Mouse (Mus musculus) MEL (cell line): Measurements from ENCODE around the gene Ehd3. TPM values are rescaled to one million over a fixed set of nuclear protein-coding genes. Genes with fewer than 3 reads are reported as not detected.

Experiments
- DNase-seq: peaks from one replicate; pipeline ENCODE4 v3.0.0; 2011; ENCODE audit warnings: low read depth, low spot score
- H3K27ac ChIP-seq: 2 replicates; pipeline ENCODE4 v1.5.1; 2012; ENCODE audit warnings: low read depth, mild to moderate bottlenecking, control low read depth, low read length, moderate library complexity; ENCODE audit not compliant: control insufficient read depth
- H3K27me3 ChIP-seq, 2 experiments: fragments of 150-350 bp in 1 of 2; sonication (generic) in 1 of 2; 2 replicates each; pipeline ENCODE4 v1.6.1; 2012; ENCODE audit warnings: low read length in 2 of 2, mild to moderate bottlenecking in 2 of 2, improper control_type of control experiment in 1 of 2, moderate library complexity in 1 of 2; ENCODE audit not compliant: insufficient read depth in 2 of 2, control insufficient read depth in 1 of 2
- H3K36me3 ChIP-seq, 2 experiments: 2 replicates each; pipeline ENCODE4 v1.6.1; 2012 to 2014; ENCODE audit warnings: low read length in 2 of 2, improper control_type of control experiment in 1 of 2, inconsistent platforms in 1 of 2, mild to moderate bottlenecking in 1 of 2; ENCODE audit not compliant: insufficient read depth in 2 of 2, control insufficient read depth in 1 of 2
- H3K4me1 ChIP-seq, 2 experiments: fragments of 150-350 bp in 1 of 2; sonication (generic) in 1 of 2; 2 replicates each; pipeline ENCODE4 v1.6.1; 2012; ENCODE audit warnings: low read length in 2 of 2, improper control_type of control experiment in 1 of 2, mild to moderate bottlenecking in 1 of 2; ENCODE audit not compliant: insufficient read depth in 2 of 2, control insufficient read depth in 1 of 2
- H3K4me3 ChIP-seq, 2 experiments: fragments of 150-350 bp in 1 of 2; sonication (generic) in 1 of 2; 2 replicates each; pipeline ENCODE4 v1.5.1; 2012; ENCODE audit warnings: low read depth in 2 of 2, low read length in 2 of 2, mild to moderate bottlenecking in 2 of 2, moderate library complexity in 2 of 2, control low read depth in 1 of 2, improper control_type of control experiment in 1 of 2; ENCODE audit not compliant: control insufficient read depth in 1 of 2, insufficient read depth in 1 of 2
- H3K79me2 ChIP-seq: 2 replicates; pipeline ENCODE4 v1.6.1; 2012; ENCODE audit warnings: mild to moderate bottlenecking, low read length, moderate library complexity; ENCODE audit not compliant: control insufficient read depth, poor library complexity, insufficient read depth
- H3K9ac ChIP-seq: 2 replicates; pipeline ENCODE4 v1.6.1; 2012; ENCODE audit warnings: low read depth, mild to moderate bottlenecking, control low read depth, low read length, moderate library complexity; ENCODE audit not compliant: control insufficient read depth, poor library complexity, severe bottlenecking
- H3K9me3 ChIP-seq: fragments of 150-350 bp; sonication (generic); replicated peaks from 2 replicates; pipeline ENCODE4 v1.6.1; 2012; ENCODE audit warnings: mild to moderate bottlenecking, low read length, improper control_type of control experiment, moderate library complexity; ENCODE audit not compliant: insufficient read depth
- BHLHE40 ChIP-seq: IDR thresholded peaks from 2 replicates; pipeline ENCODE4 v1.6.1; 2012; ENCODE audit warnings: low read depth, mild to moderate bottlenecking, inconsistent platforms, low read length, improper control_type of control experiment, borderline replicate concordance
- CHD1 ChIP-seq: IDR thresholded peaks from 2 replicates; pipeline ENCODE4 v1.6.1; 2012; ENCODE audit warnings: low read depth, mild to moderate bottlenecking, inconsistent platforms, low read length, improper control_type of control experiment
- CHD2 ChIP-seq: IDR thresholded peaks from 2 replicates; pipeline ENCODE4 v1.6.1; 2011; ENCODE audit warnings: low read length, improper control_type of control experiment
- CTCF ChIP-seq, 3 experiments: IDR thresholded peaks in 2 of 3; conservative IDR thresholded peaks in 1 of 3; 2 replicates each; pipeline ENCODE4 v1.5.1; 2011 to 2012; ENCODE audit warnings: low read length in 3 of 3, low read depth in 2 of 3, mild to moderate bottlenecking in 2 of 3, improper control_type of control experiment in 1 of 3, inconsistent platforms in 1 of 3, mixed read lengths in 1 of 3, moderate library complexity in 1 of 3; ENCODE audit not compliant: control insufficient read depth in 1 of 3, insufficient read depth in 1 of 3, poor library complexity in 1 of 3, severe bottlenecking in 1 of 3
- E2F4 ChIP-seq: IDR thresholded peaks from 2 replicates; pipeline ENCODE4 v1.6.1; 2011; ENCODE audit warnings: low read depth, low read length, improper control_type of control experiment, borderline replicate concordance
- EP300 ChIP-seq, 2 experiments: IDR thresholded peaks; 2 replicates each; pipeline ENCODE4 v1.6.1; 2011; ENCODE audit warnings: improper control_type of control experiment in 2 of 2, low read length in 2 of 2, low read depth in 1 of 2, mild to moderate bottlenecking in 1 of 2
- ETS1 ChIP-seq: IDR thresholded peaks from 2 replicates; pipeline ENCODE4 v1.6.1; 2012; ENCODE audit warnings: low read depth, mild to moderate bottlenecking, inconsistent platforms, low read length, improper control_type of control experiment, moderate library complexity
- GATA1 ChIP-seq: IDR thresholded peaks from 2 replicates; pipeline ENCODE4 v1.6.1; 2011; ENCODE audit warnings: low read depth, low read length, improper control_type of control experiment
- HCFC1 ChIP-seq: IDR thresholded peaks from 2 replicates; pipeline ENCODE4 v1.6.1; 2012; ENCODE audit warnings: low read depth, mild to moderate bottlenecking, inconsistent platforms, low read length, improper control_type of control experiment, moderate library complexity
- JUND ChIP-seq: IDR thresholded peaks from 2 replicates; pipeline ENCODE4 v1.6.1; 2011; ENCODE audit warnings: low read depth, mild to moderate bottlenecking, improper control_type of control experiment, low read length
- KAT2A ChIP-seq: conservative IDR thresholded peaks from 2 replicates; pipeline ENCODE4 v1.6.1; 2012; ENCODE audit warnings: low read depth, low read length, improper control_type of control experiment, inconsistent platforms
- MAFK ChIP-seq: IDR thresholded peaks from 2 replicates; pipeline ENCODE4 v1.6.1; 2011; ENCODE audit warnings: low read depth, mild to moderate bottlenecking, low read length, improper control_type of control experiment, borderline replicate concordance
- MAX ChIP-seq: IDR thresholded peaks from 2 replicates; pipeline ENCODE4 v1.6.1; 2011; ENCODE audit warnings: low read length, improper control_type of control experiment
- MAZ ChIP-seq: IDR thresholded peaks from 2 replicates; pipeline ENCODE4 v1.6.1; 2012; ENCODE audit warnings: low read depth, mild to moderate bottlenecking, inconsistent platforms, low read length, improper control_type of control experiment
- MEF2A ChIP-seq: IDR thresholded peaks from 2 replicates; pipeline ENCODE4 v1.6.1; 2014; ENCODE audit warnings: low read depth, mild to moderate bottlenecking, inconsistent platforms, low read length, improper control_type of control experiment; ENCODE audit not compliant: poor library complexity, insufficient replicate concordance, severe bottlenecking; ENCODE audit errors: extremely low read depth
- MXI1 ChIP-seq: IDR thresholded peaks from 2 replicates; pipeline ENCODE4 v1.6.1; 2011; ENCODE audit warnings: mild to moderate bottlenecking, low read depth, low read length, improper control_type of control experiment
- MYB ChIP-seq: IDR thresholded peaks from 2 replicates; pipeline ENCODE4 v1.6.1; 2011; ENCODE audit warnings: mild to moderate bottlenecking, low read depth, low read length, improper control_type of control experiment
- MYC ChIP-seq: IDR thresholded peaks from 2 replicates; pipeline ENCODE4 v1.6.1; 2011; ENCODE audit warnings: low read depth, mild to moderate bottlenecking, low read length, improper control_type of control experiment, moderate library complexity
- NELFE ChIP-seq: IDR thresholded peaks from 2 replicates; pipeline ENCODE4 v1.6.1; 2011; ENCODE audit warnings: low read depth, low read length, improper control_type of control experiment
- NRF1 ChIP-seq: IDR thresholded peaks from 2 replicates; pipeline ENCODE4 v1.6.1; 2014; ENCODE audit warnings: low read depth, mild to moderate bottlenecking, inconsistent platforms, low read length, improper control_type of control experiment, moderate library complexity; ENCODE audit not compliant: poor library complexity, insufficient read depth, severe bottlenecking
- POLR2A ChIP-seq, 2 experiments: IDR thresholded peaks; 2 replicates each; pipeline ENCODE4 v1.6.1; 2011 to 2012; ENCODE audit warnings: low read length in 2 of 2, mild to moderate bottlenecking in 2 of 2, control low read depth in 1 of 2, improper control_type of control experiment in 1 of 2, low read depth in 1 of 2, moderate library complexity in 1 of 2; ENCODE audit not compliant: control insufficient read depth in 1 of 2, insufficient read depth in 1 of 2, poor library complexity in 1 of 2
- POLR2AphosphoS2 ChIP-seq: IDR thresholded peaks from 2 replicates; pipeline ENCODE4 v1.6.1; 2011; ENCODE audit warnings: low read length, improper control_type of control experiment
- POLR2AphosphoS5 ChIP-seq: IDR thresholded peaks from 2 replicates; pipeline ENCODE4 v1.6.1; 2012; ENCODE audit warnings: low read depth, borderline replicate concordance, mild to moderate bottlenecking, inconsistent platforms, low read length, moderate library complexity, mixed read lengths
- RAD21 ChIP-seq: IDR thresholded peaks from 2 replicates; pipeline ENCODE4 v1.6.1; 2011; ENCODE audit warnings: mild to moderate bottlenecking, low read depth, low read length, improper control_type of control experiment
- RCOR1 ChIP-seq: IDR thresholded peaks from 2 replicates; pipeline ENCODE4 v1.6.1; 2012; ENCODE audit warnings: low read depth, mild to moderate bottlenecking, inconsistent platforms, low read length, improper control_type of control experiment
- SIN3A ChIP-seq: IDR thresholded peaks from 2 replicates; pipeline ENCODE4 v1.6.1; 2012; ENCODE audit warnings: low read length, improper control_type of control experiment, inconsistent platforms
- TAL1 ChIP-seq: IDR thresholded peaks from 2 replicates; pipeline ENCODE4 v1.6.1; 2012; ENCODE audit warnings: mild to moderate bottlenecking, inconsistent platforms, low read length, moderate library complexity, mixed read lengths
- TBP ChIP-seq: IDR thresholded peaks from 2 replicates; pipeline ENCODE4 v1.8.0; 2011; ENCODE audit warnings: low read depth, low read length, improper control_type of control experiment
- TCF12 ChIP-seq: IDR thresholded peaks from 2 replicates; pipeline ENCODE4 v1.6.1; 2014; ENCODE audit warnings: low read depth, mild to moderate bottlenecking, inconsistent platforms, low read length, improper control_type of control experiment, moderate library complexity
- UBTF ChIP-seq: IDR thresholded peaks from 2 replicates; pipeline ENCODE4 v1.6.1; 2012; ENCODE audit warnings: low read depth, mild to moderate bottlenecking, inconsistent platforms, low read length, improper control_type of control experiment, moderate library complexity, borderline replicate concordance; ENCODE audit not compliant: insufficient read depth
- USF2 ChIP-seq, 2 experiments: IDR thresholded peaks; 2 replicates each; pipeline ENCODE4 v1.6.1; 2011 to 2012; ENCODE audit warnings: improper control_type of control experiment in 2 of 2, low read length in 2 of 2, borderline replicate concordance in 1 of 2, inconsistent platforms in 1 of 2, low read depth in 1 of 2, mild to moderate bottlenecking in 1 of 2; ENCODE audit not compliant: insufficient read depth in 1 of 2
- ZC3H11A ChIP-seq: IDR thresholded peaks from 2 replicates; pipeline ENCODE4 v1.6.1; 2012; ENCODE audit warnings: low read depth, mild to moderate bottlenecking, inconsistent platforms, low read length, improper control_type of control experiment
- ZKSCAN1 ChIP-seq: IDR thresholded peaks from 2 replicates; pipeline ENCODE4 v1.6.1; 2012; ENCODE audit warnings: low read depth, mild to moderate bottlenecking, inconsistent platforms, low read length, improper control_type of control experiment, moderate library complexity
- ZMIZ1 ChIP-seq: IDR thresholded peaks from 2 replicates; pipeline ENCODE4 v1.6.1; 2012; ENCODE audit warnings: low read depth, mild to moderate bottlenecking, inconsistent platforms, low read length, improper control_type of control experiment, moderate library complexity
- ZNF384 ChIP-seq: IDR thresholded peaks from 2 replicates; pipeline ENCODE4 v1.6.1; 2012; ENCODE audit warnings: low read depth, mild to moderate bottlenecking, inconsistent platforms, low read length, improper control_type of control experiment
- polyA plus RNA-seq, 2 experiments: library from polyadenylated mRNA; stranded (reverse) in 1 of 2; unstranded in 1 of 2; fragments of >175 nt in 1 of 2; fragments of >200 nt in 1 of 2; gene quantifications; 2 replicates each; pipeline versions ENCODE4 v1.2.1 to v1.2.4; 2012; ENCODE audit warnings: low replicate concordance in 2 of 2, low read depth in 1 of 2; ENCODE audit not compliant: insufficient read length in 2 of 2, insufficient read depth in 1 of 2, missing spikeins in 1 of 2
- total RNA-seq: library from RNA; depleted of rRNA; stranded (reverse); fragments of 300-350 nt; gene quantifications from 2 replicates; pipeline ENCODE4 v1.2.3, GENCODE M21; 2012

Gene Ehd3
- total and polyA plus RNA-seq, 3 experiments = 38.7 to 62.9 TPM; not detected in 1

GRCm38 (mm10) chr17:73804592-73805271, 798 bp downstream of the Ehd3 start:
- H3K9me3 ChIP-seq = no peaks in the 10 kb centered on the region
- DNase-seq = peak; percentile 92
- peaks cover 7 to 27% of the 10 kb centered on the region in 2 experiments for H3K4me1 ChIP-seq
- peak; percentile 52; the same call in 1 of the 2 replicates for TF ChIP-seq MAZ
- no peak; the same call in 1 of the 2 replicates for TF ChIP-seq E2F4
- TF ChIP-seq TBP = peak; percentile 60; the same call in 1 of the 2 replicates
- no peak for TF ChIP-seq UBTF
- TF ChIP-seq MYB = no peak
- no peak; the same call in 1 of the 2 replicates for TF ChIP-seq POLR2AphosphoS2
- 0 out of 2 replicates have a peak, but pooled peaks have one; percentile 48 for TF ChIP-seq ZMIZ1
- TF ChIP-seq JUND = no peak
- TF ChIP-seq KAT2A = peak; percentile 71; the same call in 1 of the 2 replicates
- no peak; the same call in 1 of the 2 replicates for TF ChIP-seq ZNF384
- no peak for TF ChIP-seq CHD1
- TF ChIP-seq POLR2A (IDR thresholded peaks at IDR 0.05; ENCODE audit: control insufficient read depth in 1 of 2, insufficient read depth in 1 of 2, low read depth in 1 of 2, low read length in 2 of 2, poor library complexity in 1 of 2) = peak in 1 of 2 experiments; percentile 85; a peak in 2 of 4 replicates
- TF ChIP-seq SIN3A = peak; percentile 94
- TF ChIP-seq GATA1 = 0 out of 2 replicates have a peak, but pooled peaks have one; percentile 13
- TF ChIP-seq NRF1 = peak; percentile 71
- peak; percentile 94 for TF ChIP-seq MXI1
- TF ChIP-seq MEF2A = no peak
- 0 out of 2 replicates have a peak, but pooled peaks have one; percentile 15 for TF ChIP-seq MAFK
- TF ChIP-seq TAL1 = no peak
- TF ChIP-seq RAD21 = peak; percentile 28
- TF ChIP-seq MAX = peak; percentile 68
- TF ChIP-seq CHD2 = no peak
- TF ChIP-seq POLR2AphosphoS5 = no peak
- peak; percentile 67 for TF ChIP-seq TCF12
- TF ChIP-seq MYC = peak; percentile 48; the same call in 1 of the 2 replicates
- no peak for TF ChIP-seq USF2 (IDR thresholded peaks at IDR 0.05; ENCODE audit: borderline replicate concordance in 1 of 2, insufficient read depth in 1 of 2, low read depth in 1 of 2, low read length in 2 of 2)
- TF ChIP-seq HCFC1 = peak; percentile 95
- 0 out of 2 replicates have a peak, but pooled peaks have one; percentile 20 for TF ChIP-seq BHLHE40
- peak in 1 of 2 experiments; percentile 59; a peak in 2 of 4 replicates for TF ChIP-seq EP300 (IDR thresholded peaks at IDR 0.05; ENCODE audit: low read depth in 1 of 2, low read length in 2 of 2)
- peak; percentile 75; the same call in 1 of the 2 replicates for TF ChIP-seq RCOR1
- peak; percentile 51; the same call in 1 of the 2 replicates for TF ChIP-seq ETS1
- TF ChIP-seq NELFE = peak; percentile 73
- TF ChIP-seq CTCF (IDR thresholded peaks at IDR 0.05 in 2 of 3, conservative IDR thresholded peaks at IDR 0.05 in 1 of 3; ENCODE audit: control insufficient read depth in 1 of 3, insufficient read depth in 1 of 3, low read depth in 2 of 3, low read length in 3 of 3, poor library complexity in 1 of 3, severe bottlenecking in 1 of 3) = peak in 2 of 3 experiments; percentile 33 to 57; a peak in 4 of 6 replicates
- no peak for TF ChIP-seq ZKSCAN1
- peak; percentile 18; the same call in 1 of the 2 replicates for TF ChIP-seq ZC3H11A

More at GRCm38 (mm10) chr17:73804592-73805271, 798 bp downstream of the Ehd3 start:
- no peaks in the 10 kb centered on the region for H3K27me3 ChIP-seq
- H3K79me2 ChIP-seq = peaks cover 31% of the 10 kb centered on the region
- peak overlapping the region; percentile 40 for H3K27ac ChIP-seq
- H3K4me3 ChIP-seq = peak overlapping the region; percentile 76 to 97
- peaks cover 0 to 25% of the 10 kb centered on the region in 2 experiments; a peak in 3 of 4 replicates for H3K36me3 ChIP-seq
- peak overlapping the region; percentile 66 for H3K9ac ChIP-seq
